Mouse (Mus musculus): Measurements from ENCODE around the gene Man2b1. TPM values are rescaled to one million over a fixed set of nuclear protein-coding genes. Genes with fewer than 3 reads are reported as not detected.

The Man2b1 gene
- polyA plus RNA-seq, 1 experiment from 2014 or later = 39.3 TPM

DNA sequence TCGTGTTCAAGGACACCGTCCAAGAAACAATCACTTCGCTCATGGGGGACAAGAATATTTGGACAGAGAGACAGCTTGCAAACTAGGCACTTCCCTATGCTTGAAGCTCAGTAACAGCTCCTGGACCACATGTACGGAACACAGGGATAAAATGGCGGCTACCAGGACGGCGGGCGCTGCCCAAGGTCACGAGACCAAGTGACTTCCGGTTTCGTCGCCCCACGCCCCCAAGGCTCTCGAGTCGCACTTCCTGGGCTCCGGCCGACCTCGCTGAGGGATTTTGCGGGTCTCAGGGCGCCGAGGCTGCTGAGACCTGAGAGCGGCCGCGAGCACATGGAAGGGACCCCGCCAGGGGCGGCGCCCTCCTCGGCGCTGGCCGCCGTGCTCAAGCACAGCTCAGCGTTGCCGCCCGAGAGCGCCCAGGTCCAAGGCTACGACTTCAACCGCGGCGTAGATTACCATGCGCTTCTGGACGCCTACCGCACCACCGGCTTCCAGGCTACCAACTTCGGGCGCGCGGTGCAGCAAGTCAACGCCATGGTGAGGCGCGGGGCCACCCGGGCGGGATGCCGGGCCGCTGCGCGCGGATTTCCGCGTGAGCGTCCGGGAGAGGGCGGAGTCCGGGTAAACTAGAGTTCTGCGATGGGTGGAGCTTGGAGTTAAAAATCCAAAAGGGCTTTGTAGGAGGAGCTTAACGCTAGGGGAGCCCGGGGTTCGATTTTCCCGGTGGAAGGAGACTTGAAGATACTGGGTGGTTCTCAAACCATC lies 11.4 kb upstream of the Man2b1 start, which contains the start of gene Dhps:
Dhps (plus strand) TSS at position 244 of the 768 bp plus-strand sequence.
- H3K9ac ChIP-seq (ENCODE audit: low read length) = peak within 1 kb of the TSS; percentile 96
- no peaks in the 10 kb centered on the region for H3K9me3 ChIP-seq (replicated peaks; ENCODE audit: control insufficient read depth, low read length)
- no peaks in the 10 kb centered on the region for H3K27me3 ChIP-seq (ENCODE audit: control insufficient read depth, insufficient read depth, low read length)
- H3K36me3 ChIP-seq (ENCODE audit: control insufficient read depth, insufficient read depth) = peaks cover 26% of the 10 kb centered on the region
- peaks cover 9% of the 10 kb centered on the region for H3K4me1 ChIP-seq (ENCODE audit: control insufficient read depth, insufficient read depth, low read length)
- under 1% methylated on average over 68 of the region's 68 CpGs for WGBS
- peak; percentile 92 for ATAC-seq (replicated peaks; ENCODE audit: extremely low read depth, insufficient read depth, low FRiP score)
- H3K27ac ChIP-seq (ENCODE audit: low read length) = peak within 1 kb of the TSS; percentile 98
- peak within 1 kb of the TSS; percentile 95 for H3K4me3 ChIP-seq (ENCODE audit: low read length)
- H3K4me2 ChIP-seq (ENCODE audit: low read depth, low read length) = peak within 1 kb of the TSS; percentile 87

DNA sequence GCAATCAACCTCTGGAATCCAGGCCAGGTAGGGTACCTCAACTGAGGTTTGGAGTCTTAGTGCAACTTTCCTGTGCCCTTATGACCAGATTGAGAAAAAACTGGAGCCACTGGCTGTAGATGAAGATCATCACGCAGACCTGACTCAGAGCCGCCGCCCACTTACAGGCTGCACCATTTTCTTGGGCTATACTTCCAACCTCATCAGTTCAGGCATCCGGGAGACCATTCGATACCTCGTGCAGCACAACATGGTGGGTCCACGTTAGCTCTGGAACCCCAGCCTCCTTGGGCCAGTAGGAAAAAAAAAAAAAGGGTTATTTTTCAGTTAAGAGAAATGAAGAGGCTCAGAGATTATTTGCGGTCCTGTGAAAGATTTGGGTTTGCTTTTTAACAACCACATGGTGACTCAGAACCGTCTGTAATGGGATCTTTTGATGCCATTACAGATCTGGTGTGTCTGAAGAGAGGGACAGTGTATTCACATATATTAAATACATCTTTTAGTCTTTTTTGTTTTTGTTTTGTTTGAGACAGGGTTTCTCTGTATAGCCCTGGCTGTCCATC lies 10.6 kb upstream of the Man2b1 start:
- Histone ChIP-seq H3K27me3 (ENCODE audit: control insufficient read depth, insufficient read depth, low read length) (no peaks in the 10 kb centered on the region), H3K4me3 (ENCODE audit: low read length) (peak overlapping the region; percentile 95), H3K9me3 (replicated peaks; ENCODE audit: control insufficient read depth, low read length) (no peaks in the 10 kb centered on the region), H3K4me1 (ENCODE audit: control insufficient read depth, insufficient read depth, low read length) (peaks cover 9% of the 10 kb centered on the region), H3K9ac (ENCODE audit: low read length) (peak overlapping the region; percentile 96), H3K4me2 (ENCODE audit: low read depth, low read length) (peak overlapping the region; percentile 87), H3K36me3 (ENCODE audit: control insufficient read depth, insufficient read depth) (peaks cover 27% of the 10 kb centered on the region), H3K27ac (ENCODE audit: low read length) (peak overlapping the region; percentile 98)
- ATAC-seq (replicated peaks; ENCODE audit: extremely low read depth, insufficient read depth, low FRiP score) = no peak
- 39% methylated on average over 9 of the region's 9 CpGs for WGBS

GRCm38 (mm10) chr8:85073041-85073612 lies 9.9 kb upstream of the Man2b1 start:
- no peak overlapping the region for H3K9ac ChIP-seq (ENCODE audit: low read length)
- 85% methylated on average over 15 of the region's 15 CpGs for WGBS
- H3K27ac ChIP-seq (ENCODE audit: low read length) = no peak overlapping the region
- H3K4me1 ChIP-seq (ENCODE audit: control insufficient read depth, insufficient read depth, low read length) = peaks cover 9% of the 10 kb centered on the region
- ATAC-seq (replicated peaks; ENCODE audit: extremely low read depth, insufficient read depth, low FRiP score) = no peak
- no peak overlapping the region for H3K4me2 ChIP-seq (ENCODE audit: low read depth, low read length)
- H3K27me3 ChIP-seq (ENCODE audit: control insufficient read depth, insufficient read depth, low read length) = no peaks in the 10 kb centered on the region
- peaks cover 27% of the 10 kb centered on the region for H3K36me3 ChIP-seq (ENCODE audit: control insufficient read depth, insufficient read depth)
- no peak overlapping the region for H3K4me3 ChIP-seq (ENCODE audit: low read length)
- H3K9me3 ChIP-seq (replicated peaks; ENCODE audit: control insufficient read depth, low read length) = no peaks in the 10 kb centered on the region

GRCm38 (mm10) chr8:85074167-85074566 lies 8.9 kb upstream of the Man2b1 start:
- H3K9me3 ChIP-seq (replicated peaks; ENCODE audit: control insufficient read depth, low read length) = no peaks in the 10 kb centered on the region
- no peaks in the 10 kb centered on the region for H3K27me3 ChIP-seq (ENCODE audit: control insufficient read depth, insufficient read depth, low read length)
- 79% methylated on average over 10 of the region's 10 CpGs for WGBS
- H3K27ac ChIP-seq (ENCODE audit: low read length) = no peak overlapping the region
- H3K9ac ChIP-seq (ENCODE audit: low read length) = no peak overlapping the region
- no peak for ATAC-seq (replicated peaks; ENCODE audit: extremely low read depth, insufficient read depth, low FRiP score)
- peaks cover 34% of the 10 kb centered on the region for H3K36me3 ChIP-seq (ENCODE audit: control insufficient read depth, insufficient read depth)
- H3K4me2 ChIP-seq (ENCODE audit: low read depth, low read length) = no peak overlapping the region
- H3K4me1 ChIP-seq (ENCODE audit: control insufficient read depth, insufficient read depth, low read length) = peaks cover 14% of the 10 kb centered on the region
- H3K4me3 ChIP-seq (ENCODE audit: low read length) = no peak overlapping the region

GRCm38 (mm10) chr8:85074617-85075016 lies 8.5 kb upstream of the Man2b1 start:
- Histone ChIP-seq H3K27ac (ENCODE audit: low read length) (no peak overlapping the region), H3K9me3 (replicated peaks; ENCODE audit: control insufficient read depth, low read length) (no peaks in the 10 kb centered on the region), H3K27me3 (ENCODE audit: control insufficient read depth, insufficient read depth, low read length) (no peaks in the 10 kb centered on the region), H3K9ac (ENCODE audit: low read length) (no peak overlapping the region), H3K36me3 (ENCODE audit: control insufficient read depth, insufficient read depth) (peaks cover 34% of the 10 kb centered on the region), H3K4me2 (ENCODE audit: low read depth, low read length) (no peak overlapping the region), H3K4me3 (ENCODE audit: low read length) (no peak overlapping the region), H3K4me1 (ENCODE audit: control insufficient read depth, insufficient read depth, low read length) (peaks cover 15% of the 10 kb centered on the region)
- ATAC-seq (replicated peaks; ENCODE audit: extremely low read depth, insufficient read depth, low FRiP score) = no peak
- 89% methylated on average over 10 of the region's 10 CpGs for WGBS

GRCm38 (mm10) chr8:85076001-85076400 lies 7.1 kb upstream of the Man2b1 start:
- Histone ChIP-seq H3K4me2 (ENCODE audit: low read depth, low read length) (no peak overlapping the region), H3K9me3 (replicated peaks; ENCODE audit: control insufficient read depth, low read length) (no peaks in the 10 kb centered on the region), H3K27ac (ENCODE audit: low read length) (no peak overlapping the region), H3K4me1 (ENCODE audit: control insufficient read depth, insufficient read depth, low read length) (peaks cover 19% of the 10 kb centered on the region), H3K4me3 (ENCODE audit: low read length) (no peak overlapping the region), H3K9ac (ENCODE audit: low read length) (no peak overlapping the region), H3K36me3 (ENCODE audit: control insufficient read depth, insufficient read depth) (peaks cover 34% of the 10 kb centered on the region), H3K27me3 (ENCODE audit: control insufficient read depth, insufficient read depth, low read length) (no peaks in the 10 kb centered on the region)
- 76% methylated on average over 9 of the region's 9 CpGs for WGBS
- no peak for ATAC-seq (replicated peaks; ENCODE audit: extremely low read depth, insufficient read depth, low FRiP score)

- H3K4me1 ChIP-seq (ENCODE audit: control insufficient read depth, insufficient read depth, low read length) = peaks cover 22% of the 10 kb centered on the region
- no peak for ATAC-seq (replicated peaks; ENCODE audit: extremely low read depth, insufficient read depth, low FRiP score)
- no peaks in the 10 kb centered on the region for H3K27me3 ChIP-seq (ENCODE audit: control insufficient read depth, insufficient read depth, low read length)
- H3K9me3 ChIP-seq (replicated peaks; ENCODE audit: control insufficient read depth, low read length) = no peaks in the 10 kb centered on the region
- peaks cover 34% of the 10 kb centered on the region for H3K36me3 ChIP-seq (ENCODE audit: control insufficient read depth, insufficient read depth)
- H3K9ac ChIP-seq (ENCODE audit: low read length) = no peak overlapping the region
- no peak overlapping the region for H3K4me3 ChIP-seq (ENCODE audit: low read length)
- WGBS = 0% methylated on average over 2 of the region's 2 CpGs
- H3K27ac ChIP-seq (ENCODE audit: low read length) = no peak overlapping the region
- no peak overlapping the region for H3K4me2 ChIP-seq (ENCODE audit: low read depth, low read length)
Measured at GRCm38 (mm10) chr8:85076993-85077392, 6.1 kb upstream of the Man2b1 start.

- Histone ChIP-seq H3K9me3 (replicated peaks; ENCODE audit: control insufficient read depth, low read length) (no peaks in the 10 kb centered on the region), H3K4me1 (ENCODE audit: control insufficient read depth, insufficient read depth, low read length) (peaks cover 27% of the 10 kb centered on the region), H3K9ac (ENCODE audit: low read length) (peak overlapping the region; percentile 94), H3K36me3 (ENCODE audit: control insufficient read depth, insufficient read depth) (peaks cover 23% of the 10 kb centered on the region), H3K27ac (ENCODE audit: low read length) (peak overlapping the region; percentile 81; the same call in 1 of the 2 replicates), H3K27me3 (ENCODE audit: control insufficient read depth, insufficient read depth, low read length) (no peaks in the 10 kb centered on the region), H3K4me2 (ENCODE audit: low read depth, low read length) (peak overlapping the region; percentile 94), H3K4me3 (ENCODE audit: low read length) (peak overlapping the region; percentile 96)
- ATAC-seq (replicated peaks; ENCODE audit: extremely low read depth, insufficient read depth, low FRiP score) = no peak
- WGBS = 1% methylated on average over 25 of the region's 25 CpGs
Measured at GRCm38 (mm10) chr8:85080214-85080531, 2.9 kb upstream of the Man2b1 start.

Measured in heart, embryonic 16.5 days (tissue).